Mouse (Mus musculus) small intestine, adult 2 months (tissue): ENCODE results near the gene Adgrl4.

Source experiments
- CTCF ChIP-seq: fragments of 200-500 bp; IDR thresholded peaks from 2 replicates; pipeline ENCODE4 v1.5.1; 2012; ENCODE audit warnings: low read depth, mild to moderate bottlenecking, control low read depth, inconsistent platforms, low read length, moderate library complexity, mixed read lengths; ENCODE audit not compliant: insufficient replicate concordance, insufficient read length; ENCODE audit errors: extremely low read depth
- POLR2A ChIP-seq: fragments of 200-500 bp; IDR thresholded peaks from 2 replicates; pipeline ENCODE4 v1.6.1; 2012; ENCODE audit warnings: low read depth, mild to moderate bottlenecking, control low read depth, inconsistent platforms, low read length, moderate library complexity

DNA sequence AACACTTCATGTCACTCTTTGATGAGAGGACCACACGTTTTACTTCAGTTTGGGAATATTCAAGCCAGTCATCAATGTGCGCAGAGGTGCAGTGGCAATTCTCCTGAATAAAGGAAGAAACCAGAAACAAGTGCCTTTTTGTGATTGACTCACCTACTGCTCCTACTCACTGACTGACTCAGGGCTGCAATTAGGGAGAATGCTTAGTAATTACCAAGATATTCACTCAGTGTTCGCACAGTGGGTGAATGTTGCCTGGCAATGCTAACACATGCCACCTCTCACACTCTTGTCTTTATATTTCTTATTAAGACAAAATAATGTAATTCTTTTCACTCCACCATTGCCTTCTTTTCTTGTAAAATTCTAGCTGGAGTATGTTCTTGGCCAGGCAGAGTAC, 138.5 kb downstream of the Adgrl4 start:
- TF ChIP-seq POLR2A (no peak), CTCF (no peak)
